ENCODE assay signal across 32 mouse cellular contexts in genomic region chrX:7524961-7525360, GRCm38 (mm10). TPM values are rescaled to one million over a fixed set of nuclear protein-coding genes. Genes with fewer than 3 reads are reported as not detected.
DNase-seq lines count a peak whose midpoint lies in the region; ATAC-seq lines count a peak whose summit lies in the region.
"Had no signal": no experiment of that assay in that cellular context is flagged by ENCODE, and none has a peak within 500 bp of the region (broad histone marks: within the 10 kb centered on the region; RNA-seq: fewer than 3 reads in every experiment).

No protein-coding gene starts in this region.

- H3K27ac ChIP-seq in forebrain, embryonic 10.5 days, result peak overlapping the region; percentile 35; the same call in 1 of the 2 replicates
- H3K27ac ChIP-seq in forebrain, embryonic 12.5 days, result no peak overlapping the region
- H3K27ac ChIP-seq: embryonic facial prominence, embryonic 12.5 days; hindbrain, embryonic 10.5 days; layer of hippocampus, adult 2 months; left cerebral cortex, adult 2 months; limb, embryonic 13.5 days; lung, embryonic 15.5 days; midbrain, embryonic 13.5 days; neural tube, embryonic 15.5 days; stomach, postnatal 0 days had no signal

- H3K4me3 ChIP-seq in forebrain, embryonic 10.5 days, result no peak overlapping the region
- H3K4me3 ChIP-seq in forebrain, embryonic 12.5 days (replicated peaks), result no peak overlapping the region
- H3K4me3 ChIP-seq: embryonic facial prominence, embryonic 12.5 days; hindbrain, embryonic 10.5 days; layer of hippocampus, adult 2 months; left cerebral cortex, adult 2 months; limb, embryonic 13.5 days; lung, embryonic 15.5 days; megakaryocyte, embryonic 14.5 days; midbrain, embryonic 13.5 days; neural tube, embryonic 15.5 days had no signal

- no peaks in the 10 kb centered on the region for H3K27me3 ChIP-seq in forebrain, embryonic 10.5 days (ENCODE audit: poor library complexity, severe bottlenecking)
- no peaks in the 10 kb centered on the region for H3K27me3 ChIP-seq in forebrain, embryonic 12.5 days
- H3K27me3 ChIP-seq: embryonic facial prominence, embryonic 12.5 days; limb, embryonic 13.5 days; lung, embryonic 15.5 days; midbrain, embryonic 13.5 days; neural tube, embryonic 15.5 days had no signal

- no peaks in the 10 kb centered on the region for H3K36me3 ChIP-seq in forebrain, embryonic 10.5 days (replicated peaks)
- H3K36me3 ChIP-seq in forebrain, embryonic 12.5 days (replicated peaks), result no peaks in the 10 kb centered on the region
- H3K36me3 ChIP-seq: embryonic facial prominence, embryonic 12.5 days; hindbrain, embryonic 10.5 days; limb, embryonic 13.5 days; lung, embryonic 15.5 days; midbrain, embryonic 13.5 days; neural tube, embryonic 15.5 days had no signal

- no peak overlapping the region for H3K9ac ChIP-seq in forebrain, embryonic 12.5 days
- H3K9ac ChIP-seq: embryonic facial prominence, embryonic 12.5 days; limb, embryonic 13.5 days; lung, embryonic 15.5 days; midbrain, embryonic 13.5 days; neural tube, embryonic 15.5 days had no signal

- no peak overlapping the region for H3K4me2 ChIP-seq in forebrain, embryonic 12.5 days
- H3K4me2 ChIP-seq: embryonic facial prominence, embryonic 12.5 days; limb, embryonic 13.5 days; liver, embryonic 11.5 days; lung, embryonic 15.5 days; midbrain, embryonic 13.5 days; neural tube, embryonic 15.5 days had no signal

- peaks cover 18% of the 10 kb centered on the region for H3K4me1 ChIP-seq in forebrain, embryonic 10.5 days
- no peaks in the 10 kb centered on the region; the same call in 1 of the 2 replicates for H3K4me1 ChIP-seq in forebrain, embryonic 12.5 days
- H3K4me1 ChIP-seq: embryonic facial prominence, embryonic 12.5 days; hindbrain, embryonic 10.5 days; limb, embryonic 13.5 days; lung, embryonic 15.5 days; megakaryocyte, embryonic 14.5 days; neural tube, embryonic 15.5 days had no signal

- DNase-seq in forebrain, embryonic 10.5 days (ENCODE audit: extremely low spot score, low spot score), result no peak
- peak; percentile 2 for DNase-seq in retina, postnatal 1 day
- DNase-seq in retina, embryonic 14.5 days (ENCODE audit: low spot score), result no peak
- peak; percentile 3 for DNase-seq in embryo, embryonic 9.5 days (ENCODE audit: extremely low spot score)
- DNase-seq in lung, postnatal 14 days, result no peak
- DNase-seq in left cerebral cortex, adult 9 months (ENCODE audit: low spot score in 2 of 2), result no peak
- DNase-seq: adrenal gland, postnatal 14 days; cerebellum, adult 9-10 months; gastrocnemius, postnatal 14 days; heart, postnatal 14 days; kidney, adult 18-20 months; kidney, postnatal 36 days; lung, postnatal 36 days; right cerebral cortex, adult 18-20 months; spleen, adult 18-20 months; thymus, adult 2 months; thymus, postnatal 36 days had no signal

- ATAC-seq in forebrain, embryonic 12.5 days (ENCODE audit: low FRiP score), result no peak
- ATAC-seq: hindbrain, embryonic 16.5 days; midbrain, embryonic 13.5 days had no signal

- 25% methylated on average over 3 of the region's 3 CpGs for WGBS in forebrain, embryonic 10.5 days
- 30% methylated on average over 3 of the region's 3 CpGs for WGBS in forebrain, embryonic 12.5 days

- H3K9me3 ChIP-seq in forebrain, embryonic 10.5 days, result no peaks in the 10 kb centered on the region
- H3K9me3 ChIP-seq in forebrain, embryonic 12.5 days, result no peaks in the 10 kb centered on the region
- H3K9me3 ChIP-seq: embryonic facial prominence, embryonic 12.5 days; hindbrain, embryonic 10.5 days; limb, embryonic 13.5 days; lung, embryonic 15.5 days; midbrain, embryonic 13.5 days; neural tube, embryonic 15.5 days had no signal

RNA-seq across cellular contexts. Expression of gene Foxp3, which starts 48.5 kb away (rescaled TPM):
- 0.09 TPM in 2 replicates for polyA plus RNA-seq in forebrain, embryonic 10.5 days (2016; fragmentation: Nextera tagmentation; extraction: Ambion mirVana)
- polyA plus RNA-seq in forebrain, embryonic 12.5 days (2016; fragmentation: Nextera tagmentation; extraction: Ambion mirVana), result 0.26 TPM in 1 of 2 replicates, not detected in the other
- polyA plus RNA-seq: embryonic facial prominence, embryonic 12.5 days; heart, embryonic 14.5 days; kidney, embryonic 16.5 days; liver, embryonic 11.5 days; lung, embryonic 15.5 days; stomach, postnatal 0 days had no signal

RNA-seq across cellular contexts. Expression of gene Ppp1r3f, which starts 49.1 kb away (rescaled TPM):
- 1.3 and 1.6 TPM in 2 replicates for polyA plus RNA-seq in forebrain, embryonic 10.5 days (2016; fragmentation: Nextera tagmentation; extraction: Ambion mirVana)
- 4.1 and 4.4 TPM in 2 replicates for polyA plus RNA-seq in forebrain, embryonic 12.5 days (2016; fragmentation: Nextera tagmentation; extraction: Ambion mirVana)

Comparison
In these comparisons a context has a peak if more than half of its experiments do, and no peak if none do; other contexts are left out.
1. DNase-seq: peak in retina, postnatal 1 day (single experiment) and embryo, embryonic 9.5 days (single experiment); none in forebrain, embryonic 10.5 days (single experiment), retina, embryonic 14.5 days (single experiment), lung, postnatal 14 days (single experiment) and left cerebral cortex, adult 9 months (0 of 2).